Comparison of ENCODE assay signal across 20 mouse cellular contexts in genomic region chr11:117538732-117539131, GRCm38 (mm10). TPM values are rescaled to one million over a fixed set of nuclear protein-coding genes. Genes with fewer than 3 reads are reported as not detected.
"Had no signal": no experiment of that assay in that cellular context is flagged by ENCODE, and none has a peak within 500 bp of the region (broad histone marks: within the 10 kb centered on the region; RNA-seq: fewer than 3 reads in every experiment).

No protein-coding gene starts in this region.

- H3K27ac ChIP-seq: kidney, postnatal 0 days; limb, embryonic 15.5 days; liver, embryonic 13.5 days; neural tube, embryonic 12.5 days had no signal

- H3K4me2 ChIP-seq: limb, embryonic 15.5 days; liver, embryonic 13.5 days; neural tube, embryonic 12.5 days had no signal

- H3K4me3 ChIP-seq: limb, embryonic 15.5 days; liver, embryonic 13.5 days; neural tube, embryonic 12.5 days had no signal

- DNase-seq: kidney, adult 9 months; kidney, postnatal 36 days; liver, embryonic 13.5 days; liver, postnatal 0 days; midbrain, embryonic 14.5 days; right cerebral cortex, postnatal 4 days; spleen, adult 18-20 months; thymus, adult 18-20 months; thymus, postnatal 14 days had no signal

- H3K36me3 ChIP-seq: limb, embryonic 15.5 days; liver, embryonic 13.5 days; neural tube, embryonic 12.5 days had no signal

- H3K27me3 ChIP-seq: limb, embryonic 15.5 days; neural tube, embryonic 12.5 days had no signal

- ATAC-seq: intestine, postnatal 0 days; liver, postnatal 0 days had no signal

- H3K9me3 ChIP-seq: limb, embryonic 15.5 days; liver, embryonic 13.5 days; neural tube, embryonic 12.5 days had no signal

- H3K9ac ChIP-seq: limb, embryonic 15.5 days; liver, embryonic 13.5 days; liver, postnatal 0 days; neural tube, embryonic 12.5 days had no signal

- H3K4me1 ChIP-seq: liver, embryonic 13.5 days had no signal

RNA-seq across cellular contexts. Expression of gene Gm11733, which starts 54.6 kb away (rescaled TPM):
- total RNA-seq: left cerebral cortex, postnatal 25 days; megakaryocyte progenitor cell, adult 5-6 weeks; monocyte, adult 5-6 weeks; neutrophil, adult 5-6 weeks had no signal
- polyA plus RNA-seq: intestine, postnatal 0 days; kidney, postnatal 0 days; limb, embryonic 11.5 days; liver, embryonic 13.5 days; liver, postnatal 0 days; lung, embryonic 16.5 days; neural tube, embryonic 12.5 days; stomach, embryonic 14.5 days had no signal
